Mouse (Mus musculus): Measurements from ENCODE around the gene Immp2l.

GRCm38 (mm10) chr12:41868317-41868716 is 844.4 kb downstream of the Immp2l start:
- TF ChIP-seq CTCF (IDR thresholded peaks at IDR 0.05; ENCODE audit: low read depth, low read length) (no peak), POLR2A (IDR thresholded peaks at IDR 0.05; ENCODE audit: extremely low read depth, insufficient read depth, low read length) (no peak)

All from liver, adult 2 months (tissue).